Mouse (Mus musculus): Measurements from ENCODE around the gene Commd2. TPM values are rescaled to one million over a fixed set of nuclear protein-coding genes. Genes with fewer than 3 reads are reported as not detected.
A peak's percentile ranks its signal among the peaks of the same experiment; 100 is the strongest.

Gene Commd2
- polyA plus RNA-seq (2015; fragmentation: Nextera tagmentation; extraction: Ambion mirVana) = 60.6 and 66.3 TPM in 2 replicates

DNA sequence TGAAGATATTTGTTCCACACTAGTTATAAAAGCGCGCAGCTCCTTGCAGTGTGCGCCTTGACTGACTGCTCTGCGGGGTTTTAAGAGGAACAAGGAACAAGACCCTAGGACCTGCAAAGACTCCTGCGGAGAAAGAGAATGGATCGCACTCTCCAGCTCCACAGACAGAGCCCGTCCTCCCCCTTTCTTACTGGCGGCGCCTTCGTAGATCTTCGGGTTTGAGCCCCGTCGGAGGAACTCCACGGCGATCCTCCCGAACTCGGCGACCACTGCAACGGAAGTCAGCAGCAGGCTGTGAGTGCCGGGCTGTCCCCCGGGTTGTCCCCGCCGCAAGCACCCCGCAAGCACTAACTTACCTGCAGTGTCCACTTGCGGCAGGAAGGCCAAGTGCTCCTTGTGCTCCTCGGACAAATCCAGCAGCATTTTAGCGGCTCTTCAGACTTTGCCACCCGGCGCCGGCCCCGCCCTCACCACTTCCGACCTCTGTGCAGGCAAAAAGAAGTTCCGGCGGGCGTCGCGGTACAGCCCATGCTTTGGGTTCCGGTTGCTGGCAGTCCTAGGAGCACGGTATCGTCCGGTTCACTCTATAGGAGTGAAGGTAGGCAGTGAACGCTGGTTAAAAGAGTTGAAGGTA is at the start of gene Commd2:
Gene Commd2 (minus strand): TSS at position 485 of the 634 bp plus-strand sequence.
- under 1% methylated on average over 42 of the region's 42 CpGs for WGBS
- ATAC-seq = peak; percentile 99
- Histone ChIP-seq H3K27me3 (ENCODE audit: control insufficient read depth, insufficient read depth, low read depth, low read length) (no peaks in the 10 kb centered on the region), H3K4me3 (ENCODE audit: low read depth, low read length) (peak within 1 kb of the TSS; percentile 56), H3K36me3 (ENCODE audit: control insufficient read depth, insufficient read depth, low read length) (no peaks in the 10 kb centered on the region), H3K4me2 (ENCODE audit: low read length) (peak within 1 kb of the TSS; percentile 66), H3K27ac (ENCODE audit: low read length) (peak within 1 kb of the TSS; percentile 62), H3K9ac (ENCODE audit: low read depth, low read length) (peak within 1 kb of the TSS; percentile 73), H3K4me1 (ENCODE audit: control insufficient read depth, insufficient read depth, low read length) (peaks cover 6% of the 10 kb centered on the region), H3K9me3 (replicated peaks; ENCODE audit: control insufficient read depth, low read length, poor library complexity, severe bottlenecking) (no peaks in the 10 kb centered on the region)

DNA sequence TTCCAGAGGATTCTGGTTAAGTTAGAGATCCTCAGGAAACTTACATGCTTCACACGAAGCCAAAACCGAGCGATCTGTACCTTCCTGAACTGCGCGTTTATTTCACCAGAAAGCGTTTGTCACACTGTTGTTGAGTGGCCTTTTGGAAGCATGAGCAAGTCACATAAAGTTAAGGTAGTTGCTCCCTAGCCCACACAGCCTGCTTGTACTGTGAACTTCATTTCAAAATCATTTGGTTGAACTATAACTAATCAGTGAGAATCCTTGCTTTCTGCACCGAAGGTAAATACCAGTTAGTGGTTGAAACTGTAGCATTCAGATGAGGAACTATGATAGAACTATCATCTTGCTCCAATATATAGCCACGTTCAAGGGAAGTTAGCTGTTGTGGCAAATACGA is 45.3 kb upstream of the Commd2 start:
- H3K9me3 ChIP-seq (replicated peaks; ENCODE audit: control insufficient read depth, low read length, poor library complexity, severe bottlenecking) = no peaks in the 10 kb centered on the region
- no peaks in the 10 kb centered on the region for H3K36me3 ChIP-seq (ENCODE audit: control insufficient read depth, insufficient read depth, low read length)
- H3K27ac ChIP-seq (ENCODE audit: low read length) = no peak overlapping the region
- 95% methylated on average over 9 of the region's 9 CpGs for WGBS
- ATAC-seq = no peak
- H3K4me1 ChIP-seq (ENCODE audit: control insufficient read depth, insufficient read depth, low read length) = no peaks in the 10 kb centered on the region
- H3K27me3 ChIP-seq (ENCODE audit: control insufficient read depth, insufficient read depth, low read depth, low read length) = no peaks in the 10 kb centered on the region
- no peak overlapping the region for H3K4me3 ChIP-seq (ENCODE audit: low read depth, low read length)
- no peak overlapping the region for H3K9ac ChIP-seq (ENCODE audit: low read depth, low read length)
- H3K4me2 ChIP-seq (ENCODE audit: low read length) = no peak overlapping the region

DNA sequence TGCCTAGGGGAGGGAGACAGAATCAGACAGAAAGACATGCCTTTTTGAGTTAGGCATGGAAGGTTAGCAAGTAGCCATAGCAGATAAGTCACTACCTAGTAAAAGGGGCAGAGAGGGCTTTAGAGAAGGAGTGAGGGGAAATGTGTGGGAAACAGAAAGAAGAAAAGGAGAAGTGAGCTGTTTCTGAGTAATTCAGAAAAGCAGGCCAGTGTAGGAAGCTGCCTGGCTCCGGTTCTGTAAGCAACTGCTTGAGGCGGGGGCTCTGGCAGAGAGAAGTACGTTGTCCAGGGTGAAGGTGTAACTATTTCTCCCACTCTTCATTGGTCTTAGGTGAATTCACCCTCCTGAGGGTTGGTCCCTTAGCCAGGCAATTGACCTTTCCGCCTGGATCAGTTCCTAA is 44.7 kb upstream of the Commd2 start:
- 89% methylated on average over 4 of the region's 4 CpGs for WGBS
- H3K27me3 ChIP-seq (ENCODE audit: control insufficient read depth, insufficient read depth, low read depth, low read length) = no peaks in the 10 kb centered on the region
- H3K36me3 ChIP-seq (ENCODE audit: control insufficient read depth, insufficient read depth, low read length) = no peaks in the 10 kb centered on the region
- no peak overlapping the region for H3K4me3 ChIP-seq (ENCODE audit: low read depth, low read length)
- ATAC-seq = no peak
- H3K27ac ChIP-seq (ENCODE audit: low read length) = no peak overlapping the region
- H3K9me3 ChIP-seq (replicated peaks; ENCODE audit: control insufficient read depth, low read length, poor library complexity, severe bottlenecking) = no peaks in the 10 kb centered on the region
- H3K9ac ChIP-seq (ENCODE audit: low read depth, low read length) = no peak overlapping the region
- no peaks in the 10 kb centered on the region for H3K4me1 ChIP-seq (ENCODE audit: control insufficient read depth, insufficient read depth, low read length)
- H3K4me2 ChIP-seq (ENCODE audit: low read length) = no peak overlapping the region

DNA sequence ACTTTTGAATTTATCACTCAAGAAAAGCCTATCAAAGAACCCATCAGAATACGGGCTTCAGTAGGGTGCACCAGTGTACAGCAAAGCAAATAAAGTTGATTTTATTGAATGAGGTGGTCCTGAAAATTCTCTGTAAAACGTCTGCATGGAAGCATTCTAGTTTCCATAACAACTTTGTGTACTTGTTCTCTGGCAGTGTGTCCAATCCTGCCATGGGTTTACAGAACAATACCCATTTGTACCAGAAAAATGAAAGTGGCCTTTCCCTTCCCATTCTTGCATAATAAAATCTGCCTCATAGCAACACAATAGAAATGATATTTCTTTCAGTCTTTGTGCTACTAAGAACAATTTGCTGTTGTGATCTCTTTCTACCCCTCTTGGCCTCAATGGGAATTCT is 41.2 kb upstream of the Commd2 start, which contains the start of gene Ankub1:
Gene Ankub1 (minus strand): TSS at position 81 of the 400 bp plus-strand sequence.
- Histone ChIP-seq H3K9ac (ENCODE audit: low read depth, low read length) (no peak within 1 kb of the TSS), H3K4me1 (ENCODE audit: control insufficient read depth, insufficient read depth, low read length) (no peaks in the 10 kb centered on the region), H3K4me2 (ENCODE audit: low read length) (no peak within 1 kb of the TSS), H3K36me3 (ENCODE audit: control insufficient read depth, insufficient read depth, low read length) (no peaks in the 10 kb centered on the region), H3K9me3 (replicated peaks; ENCODE audit: control insufficient read depth, low read length, poor library complexity, severe bottlenecking) (no peaks in the 10 kb centered on the region), H3K4me3 (ENCODE audit: low read depth, low read length) (no peak within 1 kb of the TSS), H3K27ac (ENCODE audit: low read length) (no peak within 1 kb of the TSS), H3K27me3 (ENCODE audit: control insufficient read depth, insufficient read depth, low read depth, low read length) (no peaks in the 10 kb centered on the region)
- WGBS = 46% methylated on average over 2 of the region's 2 CpGs
- no peak for ATAC-seq

DNA sequence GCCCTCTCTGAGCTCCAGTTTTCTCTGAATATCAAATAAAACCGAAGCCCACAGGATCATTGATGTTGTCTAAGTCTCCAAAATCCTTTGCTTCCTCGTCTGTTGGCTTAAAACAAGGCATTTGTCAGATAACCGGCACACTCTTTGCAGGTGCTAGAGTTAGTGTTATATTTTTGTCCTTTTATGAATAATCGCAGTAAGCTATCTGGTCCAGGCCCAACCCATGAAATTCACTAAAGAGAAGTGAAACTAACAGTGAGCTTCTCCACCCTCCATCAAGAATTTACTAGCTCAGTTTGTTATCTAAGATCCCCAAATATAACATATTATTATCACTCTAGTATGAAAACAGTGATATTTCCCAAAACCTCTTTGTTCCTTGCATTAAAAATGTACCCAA is 40.3 kb upstream of the Commd2 start:
- H3K36me3 ChIP-seq (ENCODE audit: control insufficient read depth, insufficient read depth, low read length) = no peaks in the 10 kb centered on the region
- no peaks in the 10 kb centered on the region for H3K9me3 ChIP-seq (replicated peaks; ENCODE audit: control insufficient read depth, low read length, poor library complexity, severe bottlenecking)
- no peak overlapping the region for H3K27ac ChIP-seq (ENCODE audit: low read length)
- no peak overlapping the region for H3K4me3 ChIP-seq (ENCODE audit: low read depth, low read length)
- H3K27me3 ChIP-seq (ENCODE audit: control insufficient read depth, insufficient read depth, low read depth, low read length) = no peaks in the 10 kb centered on the region
- 89% methylated on average over 4 of the region's 4 CpGs for WGBS
- H3K9ac ChIP-seq (ENCODE audit: low read depth, low read length) = no peak overlapping the region
- no peaks in the 10 kb centered on the region for H3K4me1 ChIP-seq (ENCODE audit: control insufficient read depth, insufficient read depth, low read length)
- no peak overlapping the region for H3K4me2 ChIP-seq (ENCODE audit: low read length)
- no peak for ATAC-seq

DNA sequence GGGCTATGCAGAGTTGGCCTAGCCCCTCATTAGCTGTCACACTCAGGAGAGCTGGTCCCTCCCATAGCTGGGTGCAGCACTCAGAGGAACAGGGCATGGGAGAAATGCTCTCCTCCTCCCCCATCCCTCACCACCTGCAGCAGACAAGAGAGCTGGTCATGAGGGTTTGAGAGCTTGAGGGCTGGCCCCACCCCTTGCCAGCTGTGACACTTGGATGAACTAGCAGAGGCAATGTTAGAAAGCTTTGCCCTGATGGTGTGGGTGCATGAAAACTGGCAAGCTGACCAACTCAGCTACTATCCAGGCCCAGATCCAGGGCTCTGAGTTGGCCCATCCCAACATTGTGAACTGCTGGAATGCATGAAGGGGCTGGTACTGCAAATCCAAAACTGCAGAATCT is 26.3 kb upstream of the Commd2 start:
- H3K27ac ChIP-seq (ENCODE audit: low read length) = no peak overlapping the region
- ATAC-seq = no peak
- H3K4me3 ChIP-seq (ENCODE audit: low read depth, low read length) = no peak overlapping the region
- H3K27me3 ChIP-seq (ENCODE audit: control insufficient read depth, insufficient read depth, low read depth, low read length) = no peaks in the 10 kb centered on the region
- no peak overlapping the region for H3K4me2 ChIP-seq (ENCODE audit: low read length)
- no peaks in the 10 kb centered on the region for H3K4me1 ChIP-seq (ENCODE audit: control insufficient read depth, insufficient read depth, low read length)
- no peaks in the 10 kb centered on the region for H3K9me3 ChIP-seq (replicated peaks; ENCODE audit: control insufficient read depth, low read length, poor library complexity, severe bottlenecking)
- no peak overlapping the region for H3K9ac ChIP-seq (ENCODE audit: low read depth, low read length)
- H3K36me3 ChIP-seq (ENCODE audit: control insufficient read depth, insufficient read depth, low read length) = no peaks in the 10 kb centered on the region

DNA sequence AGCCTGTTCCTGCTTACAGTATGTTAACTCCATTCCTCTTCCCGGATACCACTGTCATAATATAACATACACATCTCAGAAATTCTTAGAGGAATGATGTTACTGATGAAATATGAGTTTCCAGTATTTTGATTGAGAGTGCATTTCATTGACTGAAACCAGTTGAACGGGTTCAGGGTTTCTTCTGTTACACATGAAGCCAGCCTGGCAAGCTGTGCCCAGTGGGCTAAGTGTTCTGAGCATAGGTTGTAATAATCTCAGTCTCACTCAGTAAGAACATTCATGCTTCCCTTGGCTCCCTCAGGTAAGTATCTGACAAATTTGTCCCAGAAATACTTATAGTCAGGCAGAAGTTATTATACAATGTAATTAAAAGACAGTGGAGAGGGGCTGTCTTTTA is 22.6 kb upstream of the Commd2 start:
- H3K4me1 ChIP-seq (ENCODE audit: control insufficient read depth, insufficient read depth, low read length) = no peaks in the 10 kb centered on the region
- no peaks in the 10 kb centered on the region for H3K9me3 ChIP-seq (replicated peaks; ENCODE audit: control insufficient read depth, low read length, poor library complexity, severe bottlenecking)
- H3K27ac ChIP-seq (ENCODE audit: low read length) = no peak overlapping the region
- H3K9ac ChIP-seq (ENCODE audit: low read depth, low read length) = no peak overlapping the region
- H3K4me3 ChIP-seq (ENCODE audit: low read depth, low read length) = no peak overlapping the region
- no peaks in the 10 kb centered on the region for H3K36me3 ChIP-seq (ENCODE audit: control insufficient read depth, insufficient read depth, low read length)
- no peak for ATAC-seq
- no peak overlapping the region for H3K4me2 ChIP-seq (ENCODE audit: low read length)
- no peaks in the 10 kb centered on the region for H3K27me3 ChIP-seq (ENCODE audit: control insufficient read depth, insufficient read depth, low read depth, low read length)
- 89% methylated on average over 2 of the region's 2 CpGs for WGBS

DNA sequence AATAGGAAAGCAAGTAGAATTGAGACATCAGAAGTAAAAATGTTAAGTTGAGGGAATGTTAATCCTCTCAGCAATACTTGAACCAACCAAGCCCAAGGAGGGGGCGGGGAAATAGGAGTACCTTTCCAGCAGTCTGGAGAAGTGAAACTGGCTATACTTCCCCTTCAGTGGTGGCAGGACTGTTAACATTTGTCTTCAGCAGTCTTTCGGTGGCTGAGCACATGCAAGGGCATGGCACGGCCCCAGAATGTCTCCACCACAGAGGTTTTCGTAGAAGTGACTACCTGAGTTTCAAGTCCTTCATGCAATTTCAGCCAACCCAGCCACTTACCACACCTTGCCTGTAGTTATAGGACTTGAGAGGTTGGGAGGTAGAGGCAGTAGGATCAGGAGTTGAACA is 22.1 kb upstream of the Commd2 start:
- Histone ChIP-seq H3K9me3 (replicated peaks; ENCODE audit: control insufficient read depth, low read length, poor library complexity, severe bottlenecking) (no peaks in the 10 kb centered on the region), H3K36me3 (ENCODE audit: control insufficient read depth, insufficient read depth, low read length) (no peaks in the 10 kb centered on the region), H3K4me3 (ENCODE audit: low read depth, low read length) (no peak overlapping the region), H3K27me3 (ENCODE audit: control insufficient read depth, insufficient read depth, low read depth, low read length) (no peaks in the 10 kb centered on the region), H3K4me2 (ENCODE audit: low read length) (no peak overlapping the region), H3K27ac (ENCODE audit: low read length) (no peak overlapping the region), H3K4me1 (ENCODE audit: control insufficient read depth, insufficient read depth, low read length) (no peaks in the 10 kb centered on the region), H3K9ac (ENCODE audit: low read depth, low read length) (no peak overlapping the region)
- ATAC-seq = no peak
- 86% methylated on average over 4 of the region's 4 CpGs for WGBS

DNA sequence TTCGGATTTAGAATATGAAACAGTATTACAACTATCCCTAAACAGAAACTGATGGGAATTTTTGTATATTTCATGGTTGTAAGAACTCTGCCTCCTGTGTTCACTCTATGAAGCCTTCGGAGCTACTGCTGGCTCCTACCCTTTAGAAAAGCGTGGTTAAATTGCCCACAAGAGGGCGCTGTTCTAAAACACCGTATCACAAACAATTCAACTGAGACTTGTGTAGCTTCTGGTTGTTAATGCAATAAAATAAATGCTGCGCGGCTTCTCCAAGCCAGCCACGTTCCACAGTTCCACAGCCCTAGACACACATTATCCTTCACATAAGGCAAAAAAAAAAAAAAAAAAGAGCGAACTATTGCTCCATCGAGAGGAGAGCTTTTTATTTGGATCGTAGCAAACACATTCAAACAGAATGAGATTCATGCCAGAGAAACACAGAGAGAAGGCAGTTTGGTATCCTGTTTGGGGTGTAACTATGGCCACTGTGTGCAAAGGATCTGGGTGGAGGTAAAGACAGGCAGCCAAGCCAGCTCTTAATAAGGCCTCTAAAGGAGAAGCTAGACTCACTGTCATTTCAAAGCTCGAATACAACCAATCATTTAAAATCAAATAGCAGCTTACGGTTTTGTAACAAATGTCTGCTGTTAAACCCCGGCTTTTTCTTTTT is 15.7 kb upstream of the Commd2 start:
- peak overlapping the region; percentile 55 for H3K4me2 ChIP-seq (ENCODE audit: low read length)
- peak overlapping the region; percentile 32 for H3K4me3 ChIP-seq (ENCODE audit: low read depth, low read length)
- 27% methylated on average over 14 of the region's 14 CpGs for WGBS
- H3K36me3 ChIP-seq (ENCODE audit: control insufficient read depth, insufficient read depth, low read length) = no peaks in the 10 kb centered on the region
- H3K27ac ChIP-seq (ENCODE audit: low read length) = 0 out of 2 replicates have a peak overlapping the region, but pooled peaks have one; percentile 33
- no peaks in the 10 kb centered on the region for H3K27me3 ChIP-seq (ENCODE audit: control insufficient read depth, insufficient read depth, low read depth, low read length)
- peak; percentile 93 for ATAC-seq
- peaks cover 3% of the 10 kb centered on the region; the same call in 1 of the 2 replicates for H3K4me1 ChIP-seq (ENCODE audit: control insufficient read depth, insufficient read depth, low read length)
- H3K9ac ChIP-seq (ENCODE audit: low read depth, low read length) = 0 out of 2 replicates have a peak overlapping the region, but pooled peaks have one; percentile 38
- H3K9me3 ChIP-seq (replicated peaks; ENCODE audit: control insufficient read depth, low read length, poor library complexity, severe bottlenecking) = no peaks in the 10 kb centered on the region

Data from midbrain, embryonic 16.5 days (tissue).